Mouse (Mus musculus): ENCODE measurements around the gene Prmt6. TPM values are rescaled to one million over a fixed set of nuclear protein-coding genes. Genes with fewer than 3 reads are reported as not detected.

The Prmt6 gene
- 10 to 100 TPM; 16.2 to 18.6 TPM for total RNA-seq (2023)

GRCm38 (mm10) chr3:110250839-110251700 lies at the start of gene Prmt6:
Gene Prmt6 (minus strand): TSS chr3:110250998.

Other genes with a start within 250 kb of the Prmt6 start
- gene Ntng1, start 107.0 kb downstream of the Prmt6 start, total RNA-seq (2023) = not detected

Measured in B cell, adult 67 days (primary cell).